Mouse (Mus musculus) CH12.LX (cell line): Measurements from ENCODE around the gene Hps6.

Experiments used
- CTCF ChIP-seq, 2 experiments: IDR thresholded peaks in 1 of 2; conservative IDR thresholded peaks in 1 of 2; 2 replicates each; pipeline ENCODE4 v1.5.1; 2011 to 2012; ENCODE audit warnings: low read depth in 2 of 2, low read length in 2 of 2, improper control_type of control experiment in 1 of 2, inconsistent platforms in 1 of 2, mild to moderate bottlenecking in 1 of 2, moderate library complexity in 1 of 2
- POLR2A ChIP-seq: IDR thresholded peaks from 2 replicates; pipeline ENCODE4 v1.6.1; 2011; ENCODE audit warnings: low read depth, mild to moderate bottlenecking, improper control_type of control experiment, low read length
- POLR2AphosphoS2 ChIP-seq: IDR thresholded peaks from 2 replicates; pipeline ENCODE4 v1.6.1; 2011; ENCODE audit warnings: low read depth, low read length, improper control_type of control experiment
- SMC3 ChIP-seq: IDR thresholded peaks from 2 replicates; pipeline ENCODE4 v1.6.1; 2011; ENCODE audit warnings: low read depth, low read length, improper control_type of control experiment
- USF1 ChIP-seq: IDR thresholded peaks from 2 replicates; pipeline ENCODE4 v1.6.1; 2014; ENCODE audit warnings: low read depth, mild to moderate bottlenecking, inconsistent platforms, low read length, improper control_type of control experiment
- ZC3H11A ChIP-seq: IDR thresholded peaks from 2 replicates; pipeline ENCODE4 v1.6.1; 2012; ENCODE audit warnings: low read depth, mild to moderate bottlenecking, inconsistent platforms, low read length, improper control_type of control experiment
- ZKSCAN1 ChIP-seq: IDR thresholded peaks from 2 replicates; pipeline ENCODE4 v1.6.1; 2012; ENCODE audit warnings: low read depth, inconsistent platforms, low read length, improper control_type of control experiment, borderline replicate concordance

- TF ChIP-seq SMC3 (no peak), CTCF (conservative IDR thresholded peaks at IDR 0.05 in 1 of 2, IDR thresholded peaks at IDR 0.05 in 1 of 2; ENCODE audit: low read depth in 2 of 2, low read length in 2 of 2) (no peak), ZKSCAN1 (no peak), POLR2AphosphoS2 (no peak), USF1 (no peak), POLR2A (no peak), ZC3H11A (no peak)
Measured at GRCm38 (mm10) chr19:46037243-46037924, 34.1 kb downstream of the Hps6 start.
